Mouse (Mus musculus) liver, embryonic 13.5 days (tissue): ENCODE measurements at regions not wholly inside any gene's neighbourhood (a gene's known extent, or its start where the extent isn't known, plus 50 kb on each side); places are given as distances from the start of the nearest gene placed in this dataset.

Source experiments
- ATAC-seq: fragments of 200-750 bp; cut with Nextera tagmentation; 2 replicates; pipeline ENCODE4 v1.8.0; 2017; ENCODE audit warnings: low read depth, mild to moderate bottlenecking, moderate number of reproducible peaks, moderate library complexity
- DNase-seq: peaks from one replicate; pipeline ENCODE4 v3.0.0; 2022
- H3K27ac ChIP-seq: fragments of 300-500 bp; sonication (generic); 2 replicates; pipeline ENCODE4 v1.5.1; 2015; ENCODE audit warnings: moderate library complexity, mild to moderate bottlenecking, inconsistent platforms
- H3K27me3 ChIP-seq: fragments of 300-500 bp; sonication (generic); 2 replicates; pipeline ENCODE4 v1.6.1; 2015; ENCODE audit warnings: mild to moderate bottlenecking, inconsistent platforms
- H3K36me3 ChIP-seq: fragments of 300-500 bp; sonication (generic); 2 replicates; pipeline ENCODE4 v1.6.1; 2015; ENCODE audit warnings: mild to moderate bottlenecking, inconsistent platforms
- H3K4me1 ChIP-seq: fragments of 300-500 bp; sonication (generic); replicated peaks from 2 replicates; pipeline ENCODE4 v1.6.1; 2015; ENCODE audit warnings: inconsistent platforms
- H3K4me2 ChIP-seq: fragments of 300-500 bp; sonication (generic); 2 replicates; pipeline ENCODE4 v1.6.1; 2015; ENCODE audit warnings: inconsistent platforms, mild to moderate bottlenecking, moderate library complexity
- H3K4me3 ChIP-seq: fragments of 300-500 bp; sonication (generic); replicated peaks from 2 replicates; pipeline ENCODE4 v1.5.1; 2015; ENCODE audit warnings: mild to moderate bottlenecking, inconsistent platforms
- H3K9ac ChIP-seq: fragments of 300-500 bp; sonication (generic); 2 replicates; pipeline ENCODE4 v1.6.1; 2015; ENCODE audit warnings: mild to moderate bottlenecking, inconsistent platforms
- H3K9me3 ChIP-seq: fragments of 300-500 bp; sonication (generic); replicated peaks from 2 replicates; pipeline ENCODE4 v1.6.1; 2016; ENCODE audit warnings: inconsistent platforms
- WGBS: fragments of 180-500 bp; shearing (Covaris S2); methylation state at CpG from one replicate; pipeline ENCODE4 v1.1.7; 2015; ENCODE audit not compliant: insufficient replicate concordance; 5-methylcytosine and 5-hydroxymethylcytosine counted together

- Histone ChIP-seq H3K27ac (peak overlapping the region; percentile 58; the same call in 1 of the 2 replicates), H3K4me1 (0 out of 2 replicates have a peak, but pooled peaks cover 3% of the 10 kb centered on the region), H3K9me3 (no peaks in the 10 kb centered on the region), H3K36me3 (no peaks in the 10 kb centered on the region), H3K9ac (no peak overlapping the region), H3K4me2 (no peak overlapping the region), H3K27me3 (no peaks in the 10 kb centered on the region), H3K4me3 (no peak overlapping the region)
- 70% methylated on average over 17 of the region's 17 CpGs for WGBS
- ATAC-seq (peak; percentile 68), DNase-seq (no peak)
These were observed 177.3 kb downstream of the Ttc8 start for GRCm38 (mm10) chr12:99097618-99098066.

- Histone ChIP-seq H3K4me2 (no peak overlapping the region), H3K36me3 (no peaks in the 10 kb centered on the region), H3K9ac (no peak overlapping the region), H3K27ac (no peak overlapping the region), H3K4me3 (no peak overlapping the region), H3K4me1 (0 out of 2 replicates have a peak, but pooled peaks cover 3% of the 10 kb centered on the region), H3K9me3 (no peaks in the 10 kb centered on the region), H3K27me3 (no peaks in the 10 kb centered on the region)
- ATAC-seq (no peak), DNase-seq (no peak)
- WGBS: 58% methylated on average over 7 of the region's 7 CpGs
These were observed 179.5 kb downstream of the Ttc8 start for GRCm38 (mm10) chr12:99099881-99100280.

- ATAC-seq (no peak), DNase-seq (no peak)
- Histone ChIP-seq H3K4me2 (no peak overlapping the region), H3K4me1 (no peaks in the 10 kb centered on the region), H3K27ac (no peak overlapping the region), H3K9me3 (0 out of 2 replicates have a peak, but pooled peaks cover 2% of the 10 kb centered on the region), H3K36me3 (no peaks in the 10 kb centered on the region), H3K9ac (no peak overlapping the region), H3K4me3 (no peak overlapping the region), H3K27me3 (no peaks in the 10 kb centered on the region)
- WGBS: 59% methylated on average over 5 of the region's 5 CpGs
These were observed 188.2 kb downstream of the Ttc8 start for GRCm38 (mm10) chr12:99108616-99109015.

GRCm38 (mm10) chr12:99113781-99114180, 193.4 kb downstream of the Ttc8 start:
- Histone ChIP-seq H3K9ac (no peak overlapping the region), H3K4me3 (no peak overlapping the region), H3K27me3 (no peaks in the 10 kb centered on the region), H3K9me3 (no peaks in the 10 kb centered on the region), H3K4me2 (no peak overlapping the region), H3K36me3 (no peaks in the 10 kb centered on the region), H3K27ac (no peak overlapping the region), H3K4me1 (no peaks in the 10 kb centered on the region)
- DNase-seq: no peak
- no peak for ATAC-seq
- 69% methylated on average over 2 of the region's 2 CpGs for WGBS

GRCm38 (mm10) chr12:99116491-99116890, 196.1 kb downstream of the Ttc8 start:
- ATAC-seq (no peak), DNase-seq (no peak)
- 64% methylated on average over 7 of the region's 7 CpGs for WGBS
- Histone ChIP-seq H3K9me3 (no peaks in the 10 kb centered on the region), H3K4me1 (no peaks in the 10 kb centered on the region), H3K9ac (no peak overlapping the region), H3K27me3 (no peaks in the 10 kb centered on the region), H3K36me3 (no peaks in the 10 kb centered on the region), H3K27ac (no peak overlapping the region), H3K4me3 (no peak overlapping the region), H3K4me2 (no peak overlapping the region)

- WGBS: 69% methylated on average over 12 of the region's 12 CpGs
- H3K27me3 ChIP-seq: no peaks in the 10 kb centered on the region
- ATAC-seq: no peak
These were observed 198.2 kb downstream of the Ttc8 start for GRCm38 (mm10) chr12:99118381-99119115.

GRCm38 (mm10) chr12:99119966-99120365, 199.6 kb downstream of the Ttc8 start:
- WGBS: 74% methylated on average over 9 of the region's 9 CpGs
- no peak for DNase-seq
- no peak overlapping the region for H3K4me2 ChIP-seq
- H3K4me3 ChIP-seq: no peak overlapping the region
- no peak overlapping the region for H3K27ac ChIP-seq
- H3K9me3 ChIP-seq: no peaks in the 10 kb centered on the region
- H3K9ac ChIP-seq: no peak overlapping the region
- no peak for ATAC-seq
- no peaks in the 10 kb centered on the region for H3K36me3 ChIP-seq
- H3K27me3 ChIP-seq: no peaks in the 10 kb centered on the region
- H3K4me1 ChIP-seq: no peaks in the 10 kb centered on the region

More at GRCm38 (mm10) chr12:99118381-99119115, 198.2 kb downstream of the Ttc8 start:
- Histone ChIP-seq H3K4me2 (no peak overlapping the region), H3K27ac (no peak overlapping the region), H3K9ac (no peak overlapping the region), H3K4me1 (no peaks in the 10 kb centered on the region), H3K4me3 (no peak overlapping the region), H3K9me3 (no peaks in the 10 kb centered on the region), H3K36me3 (no peaks in the 10 kb centered on the region)
- no peak for DNase-seq

- Histone ChIP-seq H3K4me2 (no peak overlapping the region), H3K27me3 (no peaks in the 10 kb centered on the region), H3K27ac (no peak overlapping the region), H3K9ac (no peak overlapping the region), H3K4me1 (no peaks in the 10 kb centered on the region), H3K9me3 (no peaks in the 10 kb centered on the region), H3K4me3 (no peak overlapping the region), H3K36me3 (no peaks in the 10 kb centered on the region)
- ATAC-seq (no peak), DNase-seq (no peak)
- WGBS: 78% methylated on average over 15 of the region's 15 CpGs
These were observed 203.5 kb downstream of the Ttc8 start for GRCm38 (mm10) chr12:99123611-99124495.

GRCm38 (mm10) chr12:99126129-99126528, 205.8 kb downstream of the Ttc8 start:
- Histone ChIP-seq H3K9me3 (no peaks in the 10 kb centered on the region), H3K4me3 (no peak overlapping the region), H3K4me2 (no peak overlapping the region), H3K9ac (no peak overlapping the region), H3K27me3 (no peaks in the 10 kb centered on the region), H3K36me3 (no peaks in the 10 kb centered on the region), H3K27ac (no peak overlapping the region), H3K4me1 (no peaks in the 10 kb centered on the region)
- 86% methylated on average over 2 of the region's 2 CpGs for WGBS
- DNase-seq: no peak
- no peak for ATAC-seq
